Mouse (Mus musculus): ENCODE results near the gene Olfr469. TPM values are rescaled to one million over a fixed set of nuclear protein-coding genes. Genes with fewer than 3 reads are reported as not detected.
A peak's percentile ranks its signal among the peaks of the same experiment; 100 is the strongest.
"Not testable (repeated sequence)": the region's sequence is repeated elsewhere in the genome, so short reads cannot be mapped to it uniquely, and the experiment has no call there.

Olfr469 gene
- polyA plus RNA-seq (2017; shearing (Covaris generic)): not detected

GRCm38 (mm10) chr7:107825441-107825840, at the start of gene Olfr469:
Olfr469 (minus strand) TSS chr7:107825541.
- ATAC-seq: not testable (repeated sequence)

GRCm38 (mm10) chr7:107847390-107847789, 22.0 kb upstream of the Olfr469 start, which contains the start of gene Olfr470:
Olfr470 (minus strand) TSS chr7:107847490.
- ATAC-seq: not testable (repeated sequence)

DNA sequence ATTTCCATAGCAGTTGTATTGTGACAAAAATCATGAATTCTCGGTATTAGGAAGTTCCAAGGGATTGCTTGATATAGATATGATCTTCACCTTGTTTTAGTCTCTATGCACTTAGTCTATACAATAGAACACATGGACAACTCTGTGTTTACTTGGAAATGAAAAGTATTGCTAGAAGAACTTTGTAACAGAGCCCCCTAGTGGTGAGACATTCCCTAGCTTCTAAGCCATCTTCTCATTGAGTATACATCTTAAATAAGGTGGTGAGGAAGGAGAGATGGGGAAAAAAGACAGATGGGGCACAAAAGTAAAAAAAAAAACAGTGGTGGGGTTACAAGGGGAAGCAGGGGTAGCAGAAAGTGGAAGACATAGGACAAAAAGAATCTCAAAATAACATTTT, 16.4 kb upstream of the Olfr469 start:
- ATAC-seq: no peak

- not testable (repeated sequence) for ATAC-seq
Observed at GRCm38 (mm10) chr7:107823867-107824266, 1.5 kb downstream of the Olfr469 start.

DNA sequence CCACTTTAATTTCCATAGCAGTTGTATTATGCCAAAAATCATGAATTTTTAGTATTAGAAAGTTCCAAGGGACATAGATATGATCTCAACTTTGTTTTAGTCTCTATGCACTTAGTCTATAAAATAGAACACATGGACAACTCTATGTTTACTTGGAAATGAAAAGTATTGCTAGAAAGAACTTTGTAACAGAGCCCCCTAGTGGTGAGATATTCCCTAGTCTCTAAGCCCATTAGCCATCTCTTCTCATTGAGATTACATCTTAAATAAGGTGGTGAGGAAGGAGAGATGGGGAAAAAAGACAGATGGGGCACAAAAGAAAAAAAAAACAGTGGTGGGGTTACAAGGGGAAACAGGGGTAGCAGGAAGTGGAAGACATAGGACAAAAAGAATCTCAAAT, 5.9 kb downstream of the Olfr469 start:
- ATAC-seq: no peak

DNA sequence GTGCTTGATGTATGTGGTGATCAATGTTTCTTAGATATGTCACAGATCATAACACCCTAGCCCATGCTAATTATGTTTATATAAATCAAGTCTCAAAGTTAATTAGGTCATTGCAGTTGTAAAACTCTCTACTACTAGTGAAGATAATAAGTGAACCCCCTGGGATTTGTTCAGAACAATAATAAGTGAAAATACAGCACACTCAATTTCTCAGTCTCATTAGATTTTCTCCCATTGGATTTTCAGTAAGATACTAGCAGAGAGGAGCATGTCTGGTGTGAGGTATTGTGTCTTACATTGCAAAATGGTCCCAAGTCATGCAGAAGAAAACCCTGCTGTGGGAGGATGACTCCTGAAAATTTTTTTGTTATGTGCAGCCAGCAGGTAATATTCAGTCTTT, 13.4 kb downstream of the Olfr469 start, which contains the start of gene Olfr467:
TSS of gene Olfr467 (plus strand) at position 301 of the 400 bp plus-strand sequence.
- ATAC-seq: no peak

DNA sequence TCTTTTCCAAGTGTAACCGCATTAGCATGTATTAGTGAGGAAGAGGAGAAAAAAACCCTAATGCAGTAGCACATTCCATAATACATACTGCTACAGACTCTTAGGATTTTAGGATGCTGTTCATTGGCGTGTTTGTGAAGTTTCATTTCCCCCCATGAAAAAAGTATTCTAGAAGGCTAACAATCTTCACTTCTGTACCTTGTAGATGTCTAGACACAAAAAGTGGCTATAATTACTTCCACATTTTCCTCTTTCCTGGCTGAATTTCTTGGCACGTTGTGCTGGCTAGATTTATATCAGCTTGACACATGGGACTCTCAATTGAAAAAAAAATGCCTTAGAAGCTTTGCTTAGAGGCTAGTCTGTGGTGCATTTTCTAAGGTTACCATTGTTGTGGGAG, 23.2 kb downstream of the Olfr469 start:
- no peak for ATAC-seq

DNA sequence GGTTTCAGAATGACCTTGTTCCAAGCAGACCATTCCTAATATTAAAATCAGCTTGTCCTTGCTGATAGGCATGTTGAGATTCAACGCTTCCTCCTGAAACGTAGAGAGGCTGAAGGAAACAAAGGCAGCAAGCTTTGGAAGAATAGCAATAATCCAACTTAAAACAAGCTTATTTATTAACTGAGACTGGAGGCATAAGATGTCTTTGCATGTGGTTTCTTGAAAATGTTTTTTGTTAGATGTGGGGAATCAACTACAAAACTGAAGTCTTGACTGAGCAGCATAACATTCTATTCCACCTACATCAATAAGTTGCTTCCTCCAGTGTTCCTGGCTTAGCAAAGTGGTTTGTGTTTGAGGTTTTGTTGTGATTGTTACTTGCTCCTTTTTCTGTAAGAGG, 24.2 kb downstream of the Olfr469 start, which contains the start of gene Ovch2:
TSS of gene Ovch2 (minus strand) at position 101 of the 400 bp plus-strand sequence.
- ATAC-seq: no peak

GRCm38 (mm10) chr7:107796500-107796899, 28.8 kb downstream of the Olfr469 start:
- no peak for ATAC-seq

DNA sequence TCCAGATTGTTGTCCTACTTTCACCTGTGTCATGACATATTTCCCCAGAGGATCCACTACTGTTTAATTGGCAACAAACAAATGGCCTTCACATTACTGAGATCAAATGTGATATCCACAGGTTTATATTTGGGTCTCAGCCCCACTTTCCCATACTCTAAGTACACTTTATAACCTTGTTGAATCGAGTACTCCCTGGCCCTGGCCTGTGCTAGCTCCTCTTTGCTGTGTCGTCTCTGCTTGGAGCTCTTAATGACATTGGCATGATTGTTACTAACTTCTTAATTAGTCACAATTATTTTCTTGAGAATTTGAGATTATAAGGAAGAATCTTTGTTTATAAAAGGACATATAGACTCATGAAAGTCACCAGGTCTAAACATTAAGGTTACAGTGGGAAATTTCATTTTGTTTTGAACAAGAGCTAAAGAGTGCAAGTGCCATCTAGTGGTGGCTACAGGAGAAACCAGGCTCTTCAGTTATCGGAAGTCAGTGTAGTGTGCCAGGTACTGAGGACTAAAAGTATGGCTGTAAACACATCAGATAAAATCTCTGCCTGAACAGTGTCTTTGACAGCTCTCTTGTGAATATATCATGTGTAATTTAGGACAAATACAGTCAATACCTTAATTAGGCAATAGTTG, 37.2 kb downstream of the Olfr469 start:
- ATAC-seq: no peak

DNA sequence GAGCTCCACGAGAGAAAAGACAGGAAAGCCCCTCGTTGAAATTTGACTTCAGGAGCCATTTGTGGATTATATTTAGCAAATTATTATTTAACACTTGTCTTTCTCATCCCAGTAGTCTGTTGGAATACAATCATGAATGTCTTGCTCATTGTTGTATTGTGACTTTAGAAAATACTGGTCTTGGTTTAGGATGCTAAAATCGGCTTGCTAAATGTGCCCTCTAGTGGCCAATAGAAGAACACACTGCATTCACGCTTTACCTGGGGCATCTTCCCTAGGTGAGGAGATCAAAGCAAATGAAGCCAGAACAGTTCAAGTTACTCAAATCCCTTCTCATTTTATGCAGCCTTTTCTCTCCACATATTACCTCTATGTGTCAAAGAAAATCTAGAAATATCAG, 45.7 kb downstream of the Olfr469 start:
- peak; percentile 57 for ATAC-seq

DNA sequence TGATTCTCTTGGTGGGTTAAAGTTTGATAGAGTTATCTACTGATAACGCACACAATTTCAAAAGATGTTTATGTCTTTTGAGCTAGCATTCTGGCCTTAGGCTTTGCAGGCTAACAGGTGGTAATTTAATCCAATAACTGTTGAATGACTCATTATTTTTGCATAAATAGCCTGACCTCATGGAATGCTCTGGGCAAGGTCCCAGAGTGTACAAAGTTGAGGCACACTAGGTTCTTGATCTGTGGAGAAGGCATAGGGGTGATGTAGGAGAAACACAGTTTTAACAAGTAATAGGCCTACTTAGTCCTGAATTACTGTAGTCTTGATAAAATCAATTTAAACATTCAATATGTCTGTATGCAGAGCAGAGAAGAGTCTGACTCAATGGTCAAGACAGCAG, 47.1 kb downstream of the Olfr469 start:
- ATAC-seq: no peak

DNA sequence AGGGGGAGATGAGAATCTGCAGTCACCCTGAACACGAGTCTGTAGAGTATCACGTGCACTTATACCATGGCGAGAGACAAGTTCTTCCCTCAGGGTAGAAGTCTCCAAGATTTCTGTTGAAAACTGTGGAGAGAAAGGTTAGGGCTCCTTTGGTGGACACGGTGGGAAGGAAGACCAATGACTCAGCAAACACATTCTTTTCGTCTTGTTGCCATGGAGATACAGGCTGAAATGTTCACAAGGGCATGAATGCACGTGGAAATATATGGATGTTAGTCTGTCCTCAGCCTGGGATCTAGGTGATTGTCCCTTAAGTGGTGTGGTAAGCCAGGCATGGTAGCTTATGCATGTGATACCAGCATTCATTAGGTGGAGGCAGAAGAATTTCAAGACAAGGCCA, 54.5 kb downstream of the Olfr469 start:
- no peak for ATAC-seq

Other genes with a start within 250 kb of the Olfr469 start
- under 1 TPM; 0.31 to 0.44 TPM for gene Ppfibp2, start 230.3 kb downstream of the Olfr469 start, polyA plus RNA-seq (2017; shearing (Covaris generic))
- not detected for gene 5330417H12Rik, start 200.4 kb downstream of the Olfr469 start, polyA plus RNA-seq (2017; shearing (Covaris generic))
- gene Cyb5r2, start 67.5 kb downstream of the Olfr469 start, polyA plus RNA-seq (2017; shearing (Covaris generic)): not detected
- gene Ovch2, start 24.3 kb downstream of the Olfr469 start, polyA plus RNA-seq (2017; shearing (Covaris generic)): not detected
- not detected for gene Olfr467, start 13.3 kb downstream of the Olfr469 start, polyA plus RNA-seq (2017; shearing (Covaris generic))
- not detected for gene Olfr470, start 21.9 kb upstream of the Olfr469 start, polyA plus RNA-seq (2017; shearing (Covaris generic))
- gene Olfr472, start 72.4 kb upstream of the Olfr469 start, polyA plus RNA-seq (2017; shearing (Covaris generic)): under 1 TPM in 1 of 2 experiments, not detected in 1; 0.16 TPM
- gene Olfr473, start 104.9 kb upstream of the Olfr469 start, polyA plus RNA-seq (2017; shearing (Covaris generic)): not detected
- not detected for gene Olfr474, start 129.1 kb upstream of the Olfr469 start, polyA plus RNA-seq (2017; shearing (Covaris generic))
- not detected for gene Olfr476, start 139.3 kb upstream of the Olfr469 start, polyA plus RNA-seq (2017; shearing (Covaris generic))
- gene Olfr477, start 161.2 kb upstream of the Olfr469 start, polyA plus RNA-seq (2017; shearing (Covaris generic)): not detected
- not detected for gene Olfr478, start 208.4 kb upstream of the Olfr469 start, polyA plus RNA-seq (2017; shearing (Covaris generic))
- gene Olfr479, start 225.2 kb upstream of the Olfr469 start, polyA plus RNA-seq (2017; shearing (Covaris generic)): not detected
- gene Olfr480, start 241.8 kb upstream of the Olfr469 start, polyA plus RNA-seq (2017; shearing (Covaris generic)): not detected